Mouse (Mus musculus): ENCODE measurements around the gene Cacnb4.

GRCm38 (mm10) chr2:52606331-52606730 is 70.3 kb downstream of the Cacnb4 start:
- TF ChIP-seq CTCF (IDR thresholded peaks at IDR 0.05; ENCODE audit: low read depth, low read length) (no peak), POLR2A (IDR thresholded peaks at IDR 0.05; ENCODE audit: borderline replicate concordance, low read depth, low read length) (no peak)

Data from bone marrow macrophage, adult 2 months (primary cell).